Mouse (Mus musculus) ES-Bruce4 (cell line): ENCODE results near the gene Pip4k2b.

Source experiments
- CTCF ChIP-seq: IDR thresholded peaks from one replicate; pipeline ENCODE4 v1.8.1; 2011; ENCODE audit warnings: low read depth, low read length
- EP300 ChIP-seq: IDR thresholded peaks from 2 replicates; pipeline ENCODE4 v1.6.1; 2011; ENCODE audit warnings: low read depth, low read length; ENCODE audit not compliant: insufficient read depth

DNA sequence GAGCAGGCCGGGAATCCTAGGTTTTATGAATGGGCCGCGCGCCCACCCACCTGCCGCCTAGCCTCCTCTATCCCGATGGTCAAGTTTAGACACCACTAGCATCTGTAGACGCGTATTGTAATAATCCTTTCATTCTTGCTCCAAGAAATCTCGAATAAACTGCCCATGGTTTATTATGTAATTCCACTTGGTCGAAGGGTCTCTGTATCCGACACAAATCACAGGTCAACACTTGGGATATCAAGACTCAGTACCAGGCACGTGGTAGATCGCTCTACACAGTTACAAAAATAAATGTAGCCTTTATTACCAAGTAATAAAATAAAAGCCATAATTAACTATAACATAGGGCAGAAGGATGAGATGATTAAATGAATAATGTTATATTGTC lies 822 bp upstream of the Pip4k2b start:
- TF ChIP-seq CTCF = no peak
- no peak for TF ChIP-seq EP300
